In genomic region chr7:45715090-45715708, GRCm38 (mm10) we compare ENCODE assay signal across 8 mouse cellular contexts. TPM values are rescaled to one million over a fixed set of nuclear protein-coding genes. Genes with fewer than 3 reads are reported as not detected.
A peak's percentile ranks its signal among the peaks of the same experiment; 100 is the strongest.
DNase-seq lines count a peak whose midpoint lies in the region; ATAC-seq and TF ChIP-seq lines count a peak whose summit lies in the region.

Gene Rpl18, plus strand, starts transcription at chr7:45715457.

- no peaks in the 10 kb centered on the region; the same call in 1 of the 2 replicates for H3K79me2 ChIP-seq in heart, adult 2 months (replicated peaks; ENCODE audit: control insufficient read depth, insufficient read depth, low read length)

- intact Hi-C loops in heart, adult 2 months (cut with DNase I): loop anchor here (5.0 to 10.0 kb wide), 2 partner anchors 207 to 970 kb away; partner anchors contain the start of genes Ccdc114, Emp3 and Vrk3

- peak within 1 kb of the TSS; percentile 93 for H3K4me2 ChIP-seq in embryonic facial prominence, embryonic 13.5 days
- H3K4me2 ChIP-seq in limb, embryonic 14.5 days (replicated peaks; ENCODE audit: low read depth, low read length, severe bottlenecking): peak within 1 kb of the TSS; percentile 88
- H3K4me2 ChIP-seq in midbrain, postnatal 0 days (ENCODE audit: low read depth, low read length, poor library complexity, severe bottlenecking): peak within 1 kb of the TSS; percentile 93

- no peak for TF ChIP-seq CTCF in heart, adult 2 months (IDR thresholded peaks at IDR 0.05)
- no peak; the same call in 1 of the 2 replicates for TF ChIP-seq CTCF in midbrain, postnatal 0 days (IDR thresholded peaks at IDR 0.05)

- TF ChIP-seq EP300 in heart, adult 2 months (IDR thresholded peaks at IDR 0.05; ENCODE audit: insufficient read depth, low read depth, low read length): no peak

- H3K27me3 ChIP-seq in embryonic facial prominence, embryonic 13.5 days: no peaks in the 10 kb centered on the region
- H3K27me3 ChIP-seq in heart, adult 2 months (ENCODE audit: control insufficient read depth, insufficient read depth, low read length): no peaks in the 10 kb centered on the region
- H3K27me3 ChIP-seq in limb, embryonic 14.5 days (ENCODE audit: control insufficient read depth, insufficient read depth, low read length): no peaks in the 10 kb centered on the region
- H3K27me3 ChIP-seq in midbrain, postnatal 0 days (ENCODE audit: insufficient read depth, low read length): no peaks in the 10 kb centered on the region

- H3K27ac ChIP-seq in embryonic facial prominence, embryonic 13.5 days: peak within 1 kb of the TSS; percentile 74
- H3K27ac ChIP-seq in heart, adult 2 months: peak within 1 kb of the TSS; percentile 78
- no peak within 1 kb of the TSS; the same call in 1 of the 2 replicates for H3K27ac ChIP-seq in limb, embryonic 14.5 days (replicated peaks; ENCODE audit: low read depth, low read length)
- H3K27ac ChIP-seq in midbrain, postnatal 0 days (ENCODE audit: low read depth, low read length): peak within 1 kb of the TSS; percentile 62

- peak; percentile 71 for TF ChIP-seq POLR2A in heart, adult 2 months (IDR thresholded peaks at IDR 0.05; ENCODE audit: insufficient read depth, low read depth, low read length)
- peak; percentile 42; the same call in 1 of the 2 replicates for TF ChIP-seq POLR2A in limb, embryonic 14.5 days (IDR thresholded peaks at IDR 0.05; ENCODE audit: borderline replicate concordance, extremely low read depth, insufficient read depth, insufficient read length)

- H3K9ac ChIP-seq in embryonic facial prominence, embryonic 13.5 days: peak within 1 kb of the TSS; percentile 74
- peak within 1 kb of the TSS; percentile 84 for H3K9ac ChIP-seq in heart, adult 2 months (ENCODE audit: low read depth, low read length)
- H3K9ac ChIP-seq in limb, embryonic 14.5 days (ENCODE audit: low read depth, low read length, severe bottlenecking): peak within 1 kb of the TSS; percentile 49
- H3K9ac ChIP-seq in midbrain, postnatal 0 days (replicated peaks; ENCODE audit: low read length, poor library complexity, severe bottlenecking): peak within 1 kb of the TSS; percentile 78

- H3K4me1 ChIP-seq in embryonic facial prominence, embryonic 13.5 days: peaks cover 45% of the 10 kb centered on the region
- H3K4me1 ChIP-seq in heart, adult 2 months (ENCODE audit: control insufficient read depth, insufficient read depth, low read length): peaks cover 12% of the 10 kb centered on the region
- peaks cover 31% of the 10 kb centered on the region for H3K4me1 ChIP-seq in limb, embryonic 14.5 days (ENCODE audit: control insufficient read depth, insufficient read depth, low read length)
- H3K4me1 ChIP-seq in midbrain, postnatal 0 days (ENCODE audit: insufficient read depth, low read length): peaks cover 9% of the 10 kb centered on the region

- WGBS in embryonic facial prominence, embryonic 13.5 days: 8% methylated on average over 34 of the region's 34 CpGs
- WGBS in heart, adult 2 months: 6% methylated on average over 34 of the region's 34 CpGs
- WGBS in limb, embryonic 14.5 days: 7% methylated on average over 33 of the region's 34 CpGs
- 7% methylated on average over 34 of the region's 34 CpGs for WGBS in midbrain, postnatal 0 days

- peaks cover 47% of the 10 kb centered on the region for H3K36me3 ChIP-seq in embryonic facial prominence, embryonic 13.5 days
- peaks cover 6% of the 10 kb centered on the region for H3K36me3 ChIP-seq in heart, adult 2 months (ENCODE audit: control insufficient read depth, insufficient read depth, low read length)
- peaks cover 49% of the 10 kb centered on the region for H3K36me3 ChIP-seq in limb, embryonic 14.5 days (ENCODE audit: control insufficient read depth, insufficient read depth, low read length)
- H3K36me3 ChIP-seq in midbrain, postnatal 0 days (ENCODE audit: insufficient read depth, low read length): peaks cover 36% of the 10 kb centered on the region

- H3K9me3 ChIP-seq in embryonic facial prominence, embryonic 13.5 days: no peaks in the 10 kb centered on the region
- no peaks in the 10 kb centered on the region for H3K9me3 ChIP-seq in limb, embryonic 14.5 days (ENCODE audit: control insufficient read depth, low read length)
- H3K9me3 ChIP-seq in midbrain, postnatal 0 days (ENCODE audit: low read length): no peaks in the 10 kb centered on the region

- peak; percentile 93 for DNase-seq in 3134 (ENCODE audit: extremely low read depth, insufficient read length, low spot score)
- DNase-seq in adrenal gland, postnatal 36 days: peak; percentile 99
- peak; percentile 96 to 99 for DNase-seq in heart, adult 2 months
- peak; percentile 99 for DNase-seq in kidney, adult 9 months
- DNase-seq in limb, embryonic 14.5 days (ENCODE audit: low spot score): peak; percentile 98
- peak; percentile 99 for DNase-seq in midbrain, postnatal 0 days (ENCODE audit: low spot score)
- DNase-seq in spleen, postnatal 14 days (ENCODE audit: low spot score in 2 of 2): peak; percentile 91 to 96

- peak; percentile 89 for ATAC-seq in embryonic facial prominence, embryonic 13.5 days (ENCODE audit: insufficient number of reproducible peaks, insufficient read depth, low FRiP score, low TSS enrichment, low read depth)
- peak; percentile 92 for ATAC-seq in limb, embryonic 14.5 days (ENCODE audit: low FRiP score, low read depth)
- ATAC-seq in midbrain, postnatal 0 days (ENCODE audit: low FRiP score): peak; percentile 90

- H3K4me3 ChIP-seq in embryonic facial prominence, embryonic 13.5 days: peak within 1 kb of the TSS; percentile 83
- H3K4me3 ChIP-seq in heart, adult 2 months: peak within 1 kb of the TSS; percentile 92
- H3K4me3 ChIP-seq in limb, embryonic 14.5 days (replicated peaks; ENCODE audit: low read length): peak within 1 kb of the TSS; percentile 47
- peak within 1 kb of the TSS; percentile 70 for H3K4me3 ChIP-seq in midbrain, postnatal 0 days (ENCODE audit: low read depth, low read length)

RNA-seq across cellular contexts. Expression of gene Rpl18, which starts in this region (rescaled TPM):
- 1,000 to 10,000 TPM; 1,050 to 1,062 TPM for total RNA-seq in adrenal gland, postnatal 36 days (2021)
- polyA plus RNA-seq in embryonic facial prominence, embryonic 13.5 days (2015; fragmentation: Nextera tagmentation; extraction: Ambion mirVana): 936 and 1,128 TPM in 2 replicates
- total RNA-seq in heart, adult 2 months (2021): 100 to 1,000 TPM; 496 to 617 TPM
- 580 and 697 TPM in 2 replicates for polyA plus RNA-seq in heart, adult 2 months (2012; rRNA removed)
- 1,056 and 1,196 TPM in 2 replicates for polyA plus RNA-seq in limb, embryonic 14.5 days (2012; rRNA removed)
- 1,210 and 1,246 TPM in 2 replicates for polyA plus RNA-seq in limb, embryonic 14.5 days (2014; fragmentation: Nextera tagmentation; extraction: Ambion mirVana)
- total RNA-seq in midbrain, postnatal 0 days (2014; rRNA removed): 801 and 989 TPM in 2 replicates
- 473 and 492 TPM in 2 replicates for polyA plus RNA-seq in midbrain, postnatal 0 days (2015; fragmentation: Nextera tagmentation; extraction: Ambion mirVana)
